Mouse (Mus musculus) megakaryocyte, embryonic 14.5 days (primary cell): Measurements from ENCODE around the gene Eri3.

ENCODE experiments used
- FLI1 ChIP-seq: IDR thresholded peaks from 2 replicates; pipeline ENCODE4 v1.6.1; 2012; ENCODE audit warnings: low read length, inconsistent platforms, mixed read lengths
- GATA1 ChIP-seq: IDR thresholded peaks from 3 replicates; pipeline ENCODE4 v1.6.1; 2012; ENCODE audit warnings: mixed read lengths, low read length, inconsistent platforms, borderline replicate concordance

DNA sequence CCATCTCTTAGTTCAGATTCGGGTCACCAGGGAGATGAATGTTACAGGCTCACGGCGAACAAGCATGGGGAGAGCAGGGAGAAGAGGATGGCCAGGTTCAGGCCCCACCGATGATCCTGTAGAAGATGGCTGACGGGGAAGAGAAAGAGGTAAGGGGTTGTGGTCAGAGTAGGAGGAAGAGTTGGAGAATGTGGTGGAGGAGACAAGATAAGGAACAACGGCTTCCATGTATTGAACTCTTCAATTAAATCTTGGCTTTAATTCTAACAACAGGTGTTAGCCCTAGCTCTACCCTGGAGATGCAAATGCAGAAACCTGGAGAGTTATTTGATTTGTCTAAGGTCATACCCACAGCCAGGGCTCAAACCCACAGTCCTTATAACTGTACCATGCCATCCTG lies 3.5 kb upstream of the Eri3 start:
- TF ChIP-seq GATA1: no peak
- TF ChIP-seq FLI1: no peak
